Mouse (Mus musculus): Measurements from ENCODE around the gene Trim42.

GRCm38 (mm10) chr9:97414876-97415668, 45.3 kb upstream of the Trim42 start:
- TF ChIP-seq CTCF (IDR thresholded peaks at IDR 0.05; ENCODE audit: control insufficient read depth, insufficient read depth, insufficient read length) (no peak), MAX (IDR thresholded peaks at IDR 0.05) (no peak)

Data from C2C12 (cell line).